Mouse (Mus musculus) forebrain, embryonic 16.5 days (tissue): Measurements from ENCODE around the gene Gngt2. TPM values are rescaled to one million over a fixed set of nuclear protein-coding genes. Genes with fewer than 3 reads are reported as not detected.
A peak's percentile ranks its signal among the peaks of the same experiment; 100 is the strongest.

Source experiments
- ATAC-seq: fragments of 200-750 bp; cut with Nextera tagmentation; 2 replicates; pipeline ENCODE4 v1.8.0; 2017; ENCODE audit warnings: mild to moderate bottlenecking, moderate library complexity
- H3K27ac ChIP-seq: fragments of 300-500 bp; sonication (generic); 2 replicates; pipeline ENCODE4 v1.5.1; 2014; ENCODE audit warnings: low read length, control low read depth
- H3K27me3 ChIP-seq: fragments of 300-500 bp; sonication (generic); replicated peaks from 2 replicates; pipeline ENCODE4 v1.6.1; 2014; ENCODE audit warnings: low read length; ENCODE audit not compliant: control insufficient read depth, insufficient read depth
- H3K36me3 ChIP-seq: fragments of 300-500 bp; sonication (generic); 2 replicates; pipeline ENCODE4 v1.6.1; 2014; ENCODE audit not compliant: control insufficient read depth, insufficient read depth
- H3K4me1 ChIP-seq: fragments of 300-500 bp; sonication (generic); replicated peaks from 2 replicates; pipeline ENCODE4 v1.6.1; 2014; ENCODE audit warnings: low read length; ENCODE audit not compliant: control insufficient read depth, insufficient read depth
- H3K4me2 ChIP-seq: fragments of 300-500 bp; sonication (generic); 2 replicates; pipeline ENCODE4 v1.6.1; 2014; ENCODE audit warnings: mild to moderate bottlenecking, low read length, control low read depth
- H3K4me3 ChIP-seq: fragments of 300-500 bp; sonication (generic); replicated peaks from 2 replicates; pipeline ENCODE4 v1.5.1; 2014; ENCODE audit warnings: mild to moderate bottlenecking, low read length, control low read depth
- H3K9ac ChIP-seq: fragments of 300-500 bp; sonication (generic); replicated peaks from 2 replicates; pipeline ENCODE4 v1.6.1; 2014; ENCODE audit warnings: low read depth, low read length, control low read depth
- H3K9me3 ChIP-seq: fragments of 300-500 bp; sonication (generic); 2 replicates; pipeline ENCODE4 v1.6.1; 2016; ENCODE audit warnings: low read length; ENCODE audit not compliant: control insufficient read depth
- WGBS: fragments of 180-500 bp; shearing (Covaris S2); extraction: QIAGEN DNeasy Blood & Tissue Kit; methylation state at CpG from one replicate; pipeline ENCODE4 v1.1.7; 2014; 5-methylcytosine and 5-hydroxymethylcytosine counted together
- polyA plus RNA-seq: library from polyadenylated mRNA; unstranded; fragments of >200 nt; fragmentation: Nextera tagmentation; extraction: Ambion mirVana; gene quantifications from 2 replicates; pipeline ENCODE4 v1.2.1, GENCODE M21; 2015

Gngt2 gene
- polyA plus RNA-seq, 1 experiment from 2014 or later = 2.7 TPM

GRCm38 (mm10) chr11:95834742-95835710 is 2.0 kb upstream of the Gngt2 start:
- Histone ChIP-seq H3K4me2 (no peak overlapping the region), H3K9me3 (no peaks in the 10 kb centered on the region), H3K9ac (no peak overlapping the region), H3K27ac (no peak overlapping the region), H3K4me3 (no peak overlapping the region), H3K4me1 (peaks cover 36% of the 10 kb centered on the region), H3K27me3 (peaks cover 58% of the 10 kb centered on the region), H3K36me3 (no peaks in the 10 kb centered on the region)
- ATAC-seq = no peak
- 24% methylated on average over 15 of the region's 15 CpGs for WGBS

- no peak overlapping the region for H3K27ac ChIP-seq
- H3K4me1 ChIP-seq = peaks cover 30% of the 10 kb centered on the region
- H3K4me3 ChIP-seq = no peak overlapping the region
- H3K4me2 ChIP-seq = no peak overlapping the region
- no peak overlapping the region for H3K9ac ChIP-seq
- H3K36me3 ChIP-seq = no peaks in the 10 kb centered on the region
- H3K27me3 ChIP-seq = peaks cover 54% of the 10 kb centered on the region
- no peak for ATAC-seq
- no peaks in the 10 kb centered on the region for H3K9me3 ChIP-seq
- 56% methylated on average over 6 of the region's 6 CpGs for WGBS
Observed at GRCm38 (mm10) chr11:95835832-95836231, 1.2 kb upstream of the Gngt2 start.

- H3K36me3 ChIP-seq = no peaks in the 10 kb centered on the region
- H3K9ac ChIP-seq = no peak overlapping the region
- peaks cover 52% of the 10 kb centered on the region for H3K27me3 ChIP-seq
- H3K4me2 ChIP-seq = no peak overlapping the region
- no peak overlapping the region for H3K27ac ChIP-seq
- H3K4me3 ChIP-seq = no peak overlapping the region
- ATAC-seq = no peak
- H3K4me1 ChIP-seq = peaks cover 24% of the 10 kb centered on the region
- 49% methylated on average over 6 of the region's 6 CpGs for WGBS
- H3K9me3 ChIP-seq = no peaks in the 10 kb centered on the region
Observed at GRCm38 (mm10) chr11:95836433-95836832, 583 bp upstream of the Gngt2 start.

GRCm38 (mm10) chr11:95838598-95838997 is 1.6 kb downstream of the Gngt2 start:
- Histone ChIP-seq H3K27ac (no peak overlapping the region), H3K9ac (no peak overlapping the region), H3K4me3 (no peak overlapping the region), H3K27me3 (peaks cover 30% of the 10 kb centered on the region), H3K36me3 (no peaks in the 10 kb centered on the region), H3K4me1 (peaks cover 24% of the 10 kb centered on the region), H3K9me3 (no peaks in the 10 kb centered on the region), H3K4me2 (no peak overlapping the region)
- no peak; the same call in 1 of the 2 replicates for ATAC-seq
- WGBS = 77% methylated on average over 4 of the region's 4 CpGs

- no peak overlapping the region for H3K9ac ChIP-seq
- peak; percentile 61 for ATAC-seq
- H3K9me3 ChIP-seq = no peaks in the 10 kb centered on the region
- H3K4me3 ChIP-seq = no peak overlapping the region
- no peak overlapping the region for H3K27ac ChIP-seq
- 49% methylated on average over 8 of the region's 8 CpGs for WGBS
- peaks cover 18% of the 10 kb centered on the region for H3K4me1 ChIP-seq
- H3K4me2 ChIP-seq = no peak overlapping the region
- peaks cover 24% of the 10 kb centered on the region for H3K27me3 ChIP-seq
- no peaks in the 10 kb centered on the region for H3K36me3 ChIP-seq
Observed at GRCm38 (mm10) chr11:95838999-95839868, 2.2 kb downstream of the Gngt2 start.

GRCm38 (mm10) chr11:95840694-95841497 is 3.9 kb downstream of the Gngt2 start:
- Histone ChIP-seq H3K9me3 (no peaks in the 10 kb centered on the region), H3K27ac (no peak overlapping the region), H3K4me3 (no peak overlapping the region), H3K36me3 (no peaks in the 10 kb centered on the region), H3K4me2 (no peak overlapping the region), H3K27me3 (peaks cover 11% of the 10 kb centered on the region), H3K4me1 (peaks cover 17% of the 10 kb centered on the region), H3K9ac (no peak overlapping the region)
- 76% methylated on average over 5 of the region's 5 CpGs for WGBS
- no peak for ATAC-seq

- H3K27ac ChIP-seq = no peak overlapping the region
- WGBS = 58% methylated on average over 10 of the region's 10 CpGs
- H3K4me2 ChIP-seq = no peak overlapping the region
- no peaks in the 10 kb centered on the region for H3K36me3 ChIP-seq
- no peak overlapping the region; the same call in 1 of the 2 replicates for H3K4me3 ChIP-seq
- no peak overlapping the region for H3K9ac ChIP-seq
- peaks cover 17% of the 10 kb centered on the region for H3K4me1 ChIP-seq
- H3K9me3 ChIP-seq = no peaks in the 10 kb centered on the region
- ATAC-seq = no peak
- peaks cover 5% of the 10 kb centered on the region; the same call in 1 of the 2 replicates for H3K27me3 ChIP-seq
Observed at GRCm38 (mm10) chr11:95841498-95841830, 4.4 kb downstream of the Gngt2 start.

- Histone ChIP-seq H3K4me1 (peaks cover 12% of the 10 kb centered on the region), H3K9me3 (no peaks in the 10 kb centered on the region), H3K36me3 (no peaks in the 10 kb centered on the region), H3K4me2 (no peak within 1 kb of the TSS), H3K4me3 (no peak within 1 kb of the TSS; the same call in 1 of the 2 replicates), H3K9ac (no peak within 1 kb of the TSS), H3K27me3 (peaks cover 4% of the 10 kb centered on the region; the same call in 1 of the 2 replicates), H3K27ac (no peak within 1 kb of the TSS)
- 10% methylated on average over 11 of the region's 11 CpGs for WGBS
- no peak for ATAC-seq
Observed at GRCm38 (mm10) chr11:95842074-95842681, 5.2 kb downstream of the Gngt2 start, which contains the start of gene Abi3. Gene Abi3, minus strand, starts transcription at chr11:95842476.
